Mouse (Mus musculus) adrenal gland (tissue): ENCODE measurements at regions not wholly inside any gene's neighbourhood (a gene's known extent, or its start where the extent isn't known, plus 50 kb on each side); places are given as distances from the start of the nearest gene placed in this dataset.

ENCODE experiments used
- intact Hi-C: fragments of 180-260 bp; cut with DNase I; formaldehyde crosslinking; loops from one replicate; pipeline ENCODE4 v1.15.1; 2025

DNA sequence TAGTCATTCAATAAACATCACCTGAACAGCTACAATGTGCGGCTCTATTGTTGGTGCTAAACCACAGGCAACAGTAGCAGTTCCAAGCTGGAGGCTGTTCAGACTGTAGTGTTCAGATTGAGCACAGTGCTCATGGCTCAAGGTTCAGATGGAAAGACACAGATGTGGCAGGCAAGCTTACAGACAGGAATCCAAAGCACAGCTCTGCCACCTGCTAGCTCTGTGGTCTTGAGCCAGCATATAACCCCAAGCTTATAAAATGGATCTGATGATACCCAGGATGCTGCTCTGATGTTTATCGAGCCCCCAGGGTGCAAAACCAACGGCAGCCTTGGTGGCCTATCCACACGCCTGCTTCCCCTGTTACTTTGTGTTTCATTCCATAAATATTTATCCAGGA lies 53.2 kb upstream of the Arntl start:
- intact Hi-C loops: no loop called here

DNA sequence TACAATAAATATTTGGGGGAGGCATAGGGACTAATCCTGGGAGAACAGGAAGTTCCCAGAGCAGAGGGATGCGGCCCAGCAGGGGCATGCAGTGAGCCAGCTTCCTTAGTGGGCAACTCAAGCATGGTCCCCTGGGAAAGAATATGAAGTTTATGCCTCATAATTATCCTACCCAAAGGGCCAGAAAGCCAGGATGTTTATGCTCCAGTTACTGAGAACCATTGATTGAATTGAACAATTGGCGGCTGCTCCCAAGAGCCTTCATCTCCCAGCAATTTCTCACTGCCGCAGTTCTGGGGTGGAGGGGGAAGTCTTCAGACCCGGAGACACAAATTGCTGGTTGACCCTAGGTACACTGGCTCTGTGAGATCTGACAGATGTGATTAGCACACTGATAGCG lies 50.9 kb upstream of the Arntl start:
- intact Hi-C loops: no loop called here

DNA sequence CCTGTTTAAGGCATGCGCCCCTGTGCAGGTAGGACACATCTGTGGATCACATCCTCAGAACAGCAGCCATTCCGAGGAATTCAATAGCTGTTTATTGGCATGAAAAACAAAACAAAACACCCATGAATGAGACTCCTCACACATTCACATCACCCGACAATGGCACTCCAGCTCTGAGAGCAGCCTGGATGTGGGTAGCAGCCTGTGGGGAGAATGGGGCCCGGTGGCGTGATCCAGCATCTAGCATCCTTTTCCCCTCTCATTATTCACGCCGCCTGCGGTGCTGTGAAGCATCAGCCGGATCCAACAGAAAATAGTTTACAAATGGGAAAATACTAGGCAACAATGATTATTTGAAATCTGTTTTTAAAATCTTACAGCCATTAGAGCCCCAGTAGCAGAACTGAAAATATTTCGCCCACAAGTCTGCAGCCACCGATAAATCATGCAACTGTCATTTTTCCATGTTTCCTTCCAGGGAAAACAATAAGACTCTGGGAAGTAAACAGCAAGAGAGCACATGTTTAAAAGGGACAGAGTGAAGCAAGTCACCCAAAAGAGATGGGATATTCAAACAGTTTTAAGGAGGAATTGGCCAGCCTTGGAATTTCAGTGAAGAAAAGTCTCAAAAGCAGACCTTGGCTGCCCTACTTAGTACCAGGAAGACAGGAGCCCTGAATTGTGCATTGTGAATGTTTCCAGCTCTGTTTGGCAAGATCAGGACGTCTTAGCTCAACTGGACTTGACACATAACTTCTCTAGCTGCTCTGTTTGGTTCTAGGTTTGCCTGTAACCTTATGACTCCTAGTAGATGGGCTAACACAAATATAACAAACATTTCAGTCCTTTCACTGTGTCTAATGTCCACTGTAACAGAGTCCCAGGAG lies 50.2 kb upstream of the Arntl start:
- intact Hi-C loops: no loop called here
